Mouse (Mus musculus): ENCODE measurements around the gene Tmem158. TPM values are rescaled to one million over a fixed set of nuclear protein-coding genes. Genes with fewer than 3 reads are reported as not detected.

Gene Tmem158
- 2.1 TPM for polyA plus RNA-seq (2014; fragmentation: Illumina TruSeq; extraction: RNeasy Lipid Tissue Mini Kit (QIAGEN cat#74804); ENCODE audit: low read depth, low replicate concordance)

GRCm38 (mm10) chr9:123260611-123261021 lies at the start of gene Tmem158:
Gene Tmem158, minus strand, starts transcription at chr9:123260764.

GRCm38 (mm10) chr9:123215621-123216440 lies 44.7 kb downstream of the Tmem158 start, which contains the start of gene Cdcp1:
Gene Cdcp1, minus strand, starts transcription at chr9:123216038.

Other genes starting within 250 kb of the Tmem158 start
- gene Tmem42, start 239.4 kb downstream of the Tmem158 start, polyA plus RNA-seq (2014; fragmentation: Illumina TruSeq; extraction: RNeasy Lipid Tissue Mini Kit (QIAGEN cat#74804); ENCODE audit: low read depth, low replicate concordance) = 12.4 TPM
- gene Tgm4, start 226.0 kb downstream of the Tmem158 start, polyA plus RNA-seq (2014; fragmentation: Illumina TruSeq; extraction: RNeasy Lipid Tissue Mini Kit (QIAGEN cat#74804); ENCODE audit: low read depth, low replicate concordance) = not detected
- gene Zdhhc3, start 147.6 kb downstream of the Tmem158 start, polyA plus RNA-seq (2014; fragmentation: Illumina TruSeq; extraction: RNeasy Lipid Tissue Mini Kit (QIAGEN cat#74804); ENCODE audit: low read depth, low replicate concordance) = 27.2 TPM
- gene Exosc7, start 147.5 kb downstream of the Tmem158 start, polyA plus RNA-seq (2014; fragmentation: Illumina TruSeq; extraction: RNeasy Lipid Tissue Mini Kit (QIAGEN cat#74804); ENCODE audit: low read depth, low replicate concordance) = 13.4 TPM
- not detected for gene Clec3b, start 109.8 kb downstream of the Tmem158 start, polyA plus RNA-seq (2014; fragmentation: Illumina TruSeq; extraction: RNeasy Lipid Tissue Mini Kit (QIAGEN cat#74804); ENCODE audit: low read depth, low replicate concordance)
- gene Cdcp1, start 44.7 kb downstream of the Tmem158 start, polyA plus RNA-seq (2014; fragmentation: Illumina TruSeq; extraction: RNeasy Lipid Tissue Mini Kit (QIAGEN cat#74804); ENCODE audit: low read depth, low replicate concordance) = 24.0 TPM
- gene Lars2, start 106.2 kb upstream of the Tmem158 start, polyA plus RNA-seq (2014; fragmentation: Illumina TruSeq; extraction: RNeasy Lipid Tissue Mini Kit (QIAGEN cat#74804); ENCODE audit: low read depth, low replicate concordance) = 80.2 TPM
- gene Limd1, start 217.9 kb upstream of the Tmem158 start, polyA plus RNA-seq (2014; fragmentation: Illumina TruSeq; extraction: RNeasy Lipid Tissue Mini Kit (QIAGEN cat#74804); ENCODE audit: low read depth, low replicate concordance) = 26.1 TPM

All from kidney, adult 10 weeks (tissue).